Mouse (Mus musculus) effector memory CD4-positive, alpha-beta T cell, adult 5 months (primary cell): ENCODE measurements around the gene Tex12. TPM values are rescaled to one million over a fixed set of nuclear protein-coding genes. Genes with fewer than 3 reads are reported as not detected.

Source experiments
- polyA plus RNA-seq: library from polyadenylated mRNA; unstranded; fragments of 100-300 nt; shearing (Covaris generic); gene quantifications from one replicate; pipeline ENCODE4 v1.2.1, GENCODE M21; 2017

Gene Tex12
- polyA plus RNA-seq = not detected

GRCm38 (mm10) chr9:50561145-50561917 is at the start of gene Tex12:
TSS of gene Tex12 (minus strand) at chr9:50561325.

GRCm38 (mm10) chr9:50603189-50603997 is 42.3 kb upstream of the Tex12 start, which contains the start of the genes Sdhd and Timm8b:
TSS of gene Sdhd (minus strand) at chr9:50603812.
TSS of gene Timm8b (plus strand) at chr9:50603910.

GRCm38 (mm10) chr9:50555094-50555446 is 6.1 kb downstream of the Tex12 start, which contains the start of gene Bco2:
TSS of gene Bco2 (minus strand) at chr9:50555181.

GRCm38 (mm10) chr9:50554241-50555093 is 6.7 kb downstream of the Tex12 start, which contains the start of gene Il18:
TSS of gene Il18 (plus strand) at chr9:50554827.

GRCm38 (mm10) chr9:50528293-50528892 is 32.7 kb downstream of the Tex12 start, which contains the start of gene Pts:
TSS of gene Pts (minus strand) at chr9:50528724.

Other genes starting within 250 kb of the Tex12 start
- gene Rpl10-ps3, start 216.4 kb downstream of the Tex12 start, polyA plus RNA-seq = 685 TPM
- gene Plet1, start 66.8 kb downstream of the Tex12 start, polyA plus RNA-seq = not detected
- gene Pts, start 32.6 kb downstream of the Tex12 start, polyA plus RNA-seq = 52.5 TPM
- gene Il18, start 6.5 kb downstream of the Tex12 start, polyA plus RNA-seq = 3.7 TPM
- 0.17 TPM for gene Bco2, start 6.1 kb downstream of the Tex12 start, polyA plus RNA-seq
- 80.5 TPM for gene Sdhd, start 42.5 kb upstream of the Tex12 start, polyA plus RNA-seq
- gene Timm8b, start 42.6 kb upstream of the Tex12 start, polyA plus RNA-seq = 54.4 TPM
- not detected for gene Pih1d2, start 56.0 kb upstream of the Tex12 start, polyA plus RNA-seq
- 23.9 TPM for gene Nkapd1, start 56.1 kb upstream of the Tex12 start, polyA plus RNA-seq
- gene Dlat, start 98.5 kb upstream of the Tex12 start, polyA plus RNA-seq = 33.5 TPM
- gene Dixdc1, start 178.2 kb upstream of the Tex12 start, polyA plus RNA-seq = not detected
- not detected for gene 2310030G06Rik, start 185.2 kb upstream of the Tex12 start, polyA plus RNA-seq
- gene Cryab, start 190.0 kb upstream of the Tex12 start, polyA plus RNA-seq = not detected
- not detected for gene Hspb2, start 191.0 kb upstream of the Tex12 start, polyA plus RNA-seq
- 9.1 TPM for gene Fdxacb1, start 206.9 kb upstream of the Tex12 start, polyA plus RNA-seq
- 19.0 TPM for gene Alg9, start 213.7 kb upstream of the Tex12 start, polyA plus RNA-seq
- gene 1110032A03Rik, start 214.2 kb upstream of the Tex12 start, polyA plus RNA-seq = 10.6 TPM